Mouse (Mus musculus) cerebellum, postnatal 4 days (tissue): ENCODE measurements at regions not wholly inside any gene's neighbourhood (a gene's known extent, or its start where the extent isn't known, plus 50 kb on each side); places are given as distances from the start of the nearest gene placed in this dataset.

Experiments
- DNase-seq, 2 experiments: peaks; one replicate each; pipeline ENCODE4 v3.0.0; 2022; ENCODE audit warnings: low spot score in 2 of 2, mixed read lengths in 1 of 2

- DNase-seq = no peak
Measured at GRCm38 (mm10) chr4:80131623-80132301, 702.2 kb upstream of the Tyrp1 start.

- peak in 1 of 2 experiments; percentile 1 for DNase-seq
Measured at GRCm38 (mm10) chr4:80140261-80140660, 693.7 kb upstream of the Tyrp1 start.

GRCm38 (mm10) chr4:80159842-80160241 is 674.1 kb upstream of the Tyrp1 start:
- DNase-seq = no peak

GRCm38 (mm10) chr4:80173229-80173628 is 660.7 kb upstream of the Tyrp1 start:
- no peak for DNase-seq

GRCm38 (mm10) chr4:80202223-80202622 is 631.7 kb upstream of the Tyrp1 start:
- DNase-seq = no peak

- peak in 1 of 2 experiments; percentile 4 for DNase-seq
Measured at GRCm38 (mm10) chr4:80203916-80204315, 630.0 kb upstream of the Tyrp1 start.

GRCm38 (mm10) chr4:80204374-80204773 is 629.5 kb upstream of the Tyrp1 start:
- no peak for DNase-seq
